Mouse (Mus musculus) heart, adult 2 months (tissue): ENCODE data around the gene Clec11a. TPM values are rescaled to one million over a fixed set of nuclear protein-coding genes. Genes with fewer than 3 reads are reported as not detected.
"Not testable (repeated sequence)": the region's sequence is repeated elsewhere in the genome, so short reads cannot be mapped to it uniquely, and the experiment has no call there.

Experiments
- DNase-seq, 2 experiments: peaks; one replicate each; pipeline ENCODE4 v3.0.0; 2021
- H3K27ac ChIP-seq: fragments of 200-600 bp; 2 replicates; pipeline ENCODE4 v1.8.1; 2022
- H3K27me3 ChIP-seq: fragments of 200-500 bp; 2 replicates; pipeline ENCODE4 v1.6.1; 2012; ENCODE audit warnings: mild to moderate bottlenecking, low read length, inconsistent platforms, mixed read lengths; ENCODE audit not compliant: control insufficient read depth, insufficient read depth
- H3K36me3 ChIP-seq: fragments of 200-500 bp; 2 replicates; pipeline ENCODE4 v1.6.1; 2012; ENCODE audit warnings: low read length, inconsistent platforms; ENCODE audit not compliant: control insufficient read depth, insufficient read depth
- H3K4me1 ChIP-seq: fragments of 200-500 bp; 2 replicates; pipeline ENCODE4 v1.6.1; 2011; ENCODE audit warnings: low read length; ENCODE audit not compliant: control insufficient read depth, insufficient read depth
- H3K4me3 ChIP-seq: fragments of 200-600 bp; 2 replicates; pipeline ENCODE4 v1.8.1; 2022
- H3K79me2 ChIP-seq: fragments of 200-500 bp; replicated peaks from 2 replicates; pipeline ENCODE4 v1.6.1; 2012; ENCODE audit warnings: mild to moderate bottlenecking, inconsistent platforms, low read length, moderate library complexity, mixed read lengths; ENCODE audit not compliant: control insufficient read depth, insufficient read depth
- H3K9ac ChIP-seq: fragments of 200-500 bp; 2 replicates; pipeline ENCODE4 v1.6.1; 2012; ENCODE audit warnings: low read depth, mild to moderate bottlenecking, control low read depth, inconsistent platforms, low read length, mixed read lengths
- CTCF ChIP-seq: fragments of 200-600 bp; IDR thresholded peaks from 2 replicates; pipeline ENCODE4 v1.8.1; 2022; ENCODE audit warnings: antibody characterized with exemption, mild to moderate bottlenecking, moderate library complexity
- EP300 ChIP-seq: fragments of 200-500 bp; IDR thresholded peaks from 2 replicates; pipeline ENCODE4 v1.6.1; 2011; ENCODE audit warnings: low read depth, low read length, control low read depth; ENCODE audit not compliant: insufficient read depth
- POLR2A ChIP-seq: fragments of 200-500 bp; IDR thresholded peaks from 2 replicates; pipeline ENCODE4 v1.6.1; 2011; ENCODE audit warnings: mild to moderate bottlenecking, low read depth, low read length, control low read depth; ENCODE audit not compliant: insufficient read depth
- WGBS: fragments of 180-500 bp; shearing (Covaris S2); methylation state at CpG from one replicate; pipeline ENCODE4 v1.1.7; 2018; 5-methylcytosine and 5-hydroxymethylcytosine counted together
- intact Hi-C: fragments of 180-260 bp; cut with DNase I; formaldehyde crosslinking; loops from one replicate; pipeline ENCODE4 v1.15.1; 2025
- polyA plus RNA-seq: library from polyadenylated mRNA; depleted of rRNA; stranded (reverse); fragments of >200 nt; gene quantifications from 2 replicates; pipeline ENCODE4 v1.2.3, GENCODE M21; 2012
- total RNA-seq, 2 experiments: library from RNA; stranded (reverse); gene quantifications; 2 replicates each; pipeline ENCODE4 v1.2.3; 2021

The Clec11a gene
- total and polyA plus RNA-seq, 3 experiments, result 0.60 to 2.0 (median 1.1) TPM

DNA sequence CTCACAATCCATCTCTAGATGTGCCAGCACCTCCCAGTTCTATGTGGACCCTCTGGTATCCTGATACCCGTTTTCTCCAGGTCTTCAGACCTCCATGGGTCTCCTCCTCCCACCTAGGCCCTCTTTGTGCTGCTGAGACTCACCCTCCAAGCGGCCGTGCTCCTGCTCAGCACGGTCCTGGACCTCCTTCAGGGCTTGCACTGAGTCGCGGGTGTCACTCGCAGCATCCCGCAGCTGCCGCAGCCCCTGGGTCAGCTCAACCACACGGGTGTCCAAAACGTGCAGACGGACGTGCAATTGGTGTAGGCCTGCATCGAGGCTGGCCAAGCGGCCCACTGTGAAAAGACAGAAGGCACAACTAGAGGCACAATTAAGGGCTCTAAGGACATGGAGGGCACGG is 1.0 kb downstream of the Clec11a start:
- no peaks in the 10 kb centered on the region for H3K79me2 ChIP-seq
- peaks cover 4% of the 10 kb centered on the region for H3K27me3 ChIP-seq
- peak overlapping the region; percentile 91; the same call in 1 of the 2 replicates for H3K4me3 ChIP-seq
- H3K9ac ChIP-seq, result no peak overlapping the region
- no peak for TF ChIP-seq CTCF
- no peak for TF ChIP-seq POLR2A
- no peak for TF ChIP-seq EP300
- no peaks in the 10 kb centered on the region for H3K4me1 ChIP-seq
- H3K36me3 ChIP-seq, result no peaks in the 10 kb centered on the region
- H3K27ac ChIP-seq, result peak overlapping the region; percentile 45
- intact Hi-C loops, result loop anchor here (5.0 to 10.0 kb wide), 4 partner anchors 43 to 162 kb away; partner anchors contain the start of genes 1700028J19Rik, 2410002F23Rik, Aspdh and Gm15517
- WGBS, result 17% methylated on average over 16 of the region's 16 CpGs
- no peak for DNase-seq

DNA sequence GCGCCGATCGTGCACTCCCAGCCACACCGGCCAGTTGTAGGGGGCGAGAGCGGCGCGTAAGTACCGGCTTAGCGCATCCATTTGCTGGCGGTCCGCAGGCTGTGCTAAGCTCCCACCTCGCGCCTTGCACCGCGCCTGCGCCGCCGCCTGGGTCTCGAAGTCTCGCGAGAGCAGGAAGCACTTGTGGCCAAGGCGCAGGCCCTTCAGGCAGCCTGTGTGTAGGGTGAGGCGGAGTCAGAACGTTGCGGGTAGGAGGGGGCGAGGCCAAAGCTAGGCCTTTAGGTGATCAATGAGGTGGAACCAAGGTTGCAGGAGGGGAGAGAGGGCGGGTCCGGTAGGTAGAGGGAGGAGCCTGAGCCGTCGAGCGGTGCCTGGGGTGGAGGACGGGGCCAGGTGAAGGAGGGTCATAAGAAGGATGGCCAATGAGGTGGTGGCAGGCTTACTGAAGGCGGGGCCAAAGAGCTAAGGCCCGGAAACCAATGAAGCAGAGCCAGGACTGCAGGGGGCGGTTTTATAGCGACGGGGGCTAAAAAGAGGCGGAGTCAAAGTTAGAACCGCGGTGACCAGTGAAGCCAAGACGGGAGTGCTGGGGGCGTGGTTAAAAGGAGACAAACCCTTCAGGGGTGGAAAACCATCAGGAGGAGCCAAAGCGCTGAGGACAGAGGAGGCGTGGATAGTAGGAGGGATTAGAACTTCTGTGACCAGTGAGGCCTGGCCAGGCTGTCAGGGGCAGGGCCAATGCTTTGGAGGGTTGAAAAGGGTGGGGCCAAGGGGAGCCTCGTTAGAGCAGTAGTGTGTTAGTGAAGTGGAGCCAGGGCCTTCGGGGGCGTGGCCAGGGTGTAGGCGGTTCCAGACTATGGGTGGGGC is 1.7 kb downstream of the Clec11a start:
- Histone ChIP-seq H3K27me3 (peaks cover 1% of the 10 kb centered on the region; the same call in 1 of the 2 replicates), H3K27ac (peak overlapping the region; percentile 92), H3K79me2 (no peaks in the 10 kb centered on the region), H3K36me3 (no peaks in the 10 kb centered on the region), H3K9ac (peak overlapping the region; percentile 91), H3K4me3 (peak overlapping the region; percentile 91), H3K4me1 (no peaks in the 10 kb centered on the region)
- TF ChIP-seq CTCF, result peak; percentile 28; the same call in 1 of the 2 replicates
- 0 out of 2 replicates have a peak, but pooled peaks have one; percentile 35 for TF ChIP-seq EP300
- TF ChIP-seq POLR2A, result peak; percentile 96
- peak; percentile 93 to 97 for DNase-seq
- intact Hi-C loops, result loop anchor here (5.0 to 10.0 kb wide), 4 partner anchors 43 to 162 kb away; partner anchors contain the start of genes 1700028J19Rik, 2410002F23Rik, Aspdh and Gm15517
- WGBS, result 1% methylated on average over 49 of the region's 49 CpGs

DNA sequence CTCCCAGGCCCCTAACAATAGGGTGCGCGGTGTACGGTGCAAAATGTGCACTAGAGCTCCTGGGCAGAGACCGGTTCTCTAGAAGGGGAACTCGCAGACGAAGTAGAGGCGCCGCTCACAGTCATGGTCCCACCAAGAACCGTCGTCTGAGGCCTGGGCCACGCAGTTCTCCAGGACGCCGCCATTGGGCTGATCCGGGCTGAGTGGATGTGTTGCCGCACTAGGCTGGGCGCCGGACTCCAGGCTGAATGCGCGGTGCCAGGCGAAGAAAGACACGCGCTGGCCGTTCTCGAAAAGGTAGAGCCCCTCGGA is 2.3 kb downstream of the Clec11a start:
- peak overlapping the region; percentile 91 for H3K4me3 ChIP-seq
- H3K79me2 ChIP-seq, result no peaks in the 10 kb centered on the region
- H3K4me1 ChIP-seq, result no peaks in the 10 kb centered on the region
- H3K27ac ChIP-seq, result peak overlapping the region; percentile 92
- H3K27me3 ChIP-seq, result peaks cover 1% of the 10 kb centered on the region; the same call in 1 of the 2 replicates
- TF ChIP-seq POLR2A (no peak), EP300 (no peak), CTCF (no peak)
- no peak for DNase-seq
- intact Hi-C loops, result loop anchor here (10.0 kb wide), 1 partner anchor 60 kb away; the partner anchor contains the start of genes 1700028J19Rik and 2410002F23Rik
- WGBS, result 2% methylated on average over 25 of the region's 25 CpGs
- H3K9ac ChIP-seq, result peak overlapping the region; percentile 91
- no peaks in the 10 kb centered on the region for H3K36me3 ChIP-seq

DNA sequence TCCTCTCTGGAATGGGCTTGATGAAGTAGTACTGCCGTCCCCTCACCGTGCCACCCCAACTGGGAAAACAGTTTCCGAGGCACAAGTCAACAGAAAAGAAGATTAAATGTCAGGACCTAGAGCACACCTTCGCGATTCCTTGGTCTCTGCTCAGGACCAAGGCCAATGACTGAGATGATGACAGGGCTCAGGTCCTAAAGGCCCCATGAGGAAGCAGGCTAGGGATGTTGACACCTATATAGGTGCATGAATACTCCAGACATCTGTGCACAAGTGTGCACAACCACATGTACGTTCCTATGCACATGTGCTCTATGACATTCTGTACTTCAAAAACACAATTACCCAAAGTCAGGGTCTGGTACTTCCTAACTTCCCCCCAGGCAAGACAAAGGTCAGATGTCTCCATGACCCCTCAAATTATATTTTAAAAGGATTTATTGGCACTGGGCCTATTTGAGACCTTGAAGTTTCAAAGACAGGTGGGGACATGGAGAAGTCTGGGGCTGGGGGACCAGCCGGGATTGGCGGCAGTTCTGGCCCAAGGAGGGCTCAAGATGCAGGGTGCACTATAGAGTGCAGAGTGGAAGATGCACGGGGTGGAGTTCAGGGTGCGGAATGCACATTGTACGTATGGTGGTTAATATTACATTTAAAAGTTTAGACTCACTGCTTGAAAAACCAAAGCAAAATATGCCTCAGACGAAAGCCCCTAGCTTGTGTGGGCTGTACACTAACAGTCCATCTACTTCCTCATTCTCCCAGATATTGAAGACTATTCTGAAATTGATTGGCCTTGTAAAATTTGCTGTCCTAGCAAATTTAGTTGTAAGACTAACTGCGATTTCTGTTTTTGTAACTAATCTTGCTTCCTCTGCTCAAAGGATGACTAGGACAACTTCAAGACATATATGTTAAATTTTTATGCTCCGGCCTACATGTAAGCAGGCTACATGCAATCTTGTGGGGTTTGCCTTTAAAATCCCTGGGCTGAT is 3.1 kb downstream of the Clec11a start:
- no peak for TF ChIP-seq CTCF
- no peak for TF ChIP-seq EP300
- TF ChIP-seq POLR2A, result no peak
- no peaks in the 10 kb centered on the region for H3K36me3 ChIP-seq
- peak overlapping the region; percentile 91 for H3K4me3 ChIP-seq
- WGBS, result 91% methylated on average over 14 of the region's 14 CpGs
- no peak overlapping the region for H3K9ac ChIP-seq
- no peak for DNase-seq
- no peaks in the 10 kb centered on the region for H3K79me2 ChIP-seq
- intact Hi-C loops, result loop anchor here (10.0 kb wide), 1 partner anchor 59 kb away; the partner anchor contains the start of genes 1700028J19Rik and 2410002F23Rik
- H3K4me1 ChIP-seq, result no peaks in the 10 kb centered on the region
- H3K27me3 ChIP-seq, result peaks cover 1% of the 10 kb centered on the region; the same call in 1 of the 2 replicates
- H3K27ac ChIP-seq, result peak overlapping the region; percentile 92; the same call in 1 of the 2 replicates

DNA sequence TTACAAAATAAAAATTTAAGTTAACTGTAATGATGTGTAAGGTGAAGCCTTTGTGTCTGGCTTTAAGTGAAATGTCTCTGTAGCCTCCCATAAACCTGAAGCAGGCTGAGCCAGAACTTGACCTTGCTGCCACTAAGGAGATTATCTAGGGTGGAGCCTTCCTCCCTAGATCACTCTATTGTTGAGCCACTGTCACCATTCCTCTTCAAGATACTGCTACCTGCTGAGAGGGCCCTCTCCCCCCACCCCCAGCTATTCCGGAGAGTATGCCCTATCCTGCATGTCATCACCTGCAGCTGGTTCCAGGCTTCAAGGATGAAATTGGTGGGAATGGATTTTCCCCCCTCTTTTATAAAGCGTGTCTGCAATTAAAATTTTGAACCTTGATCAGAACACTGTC is 9.2 kb downstream of the Clec11a start:
- intact Hi-C loops, result not testable (repeated sequence)

More for the DNA sequence above, 9.2 kb downstream of the Clec11a start:
- 58% methylated on average over 2 of the region's 2 CpGs for WGBS
- not testable (repeated sequence) for H3K9ac ChIP-seq, H3K4me1 ChIP-seq, H3K36me3 ChIP-seq, DNase-seq, H3K79me2 ChIP-seq, H3K27ac ChIP-seq, H3K4me3 ChIP-seq, H3K27me3 ChIP-seq
